Mouse (Mus musculus) MEL (cell line): ENCODE measurements around the gene Tax1bp1. TPM values are rescaled to one million over a fixed set of nuclear protein-coding genes. Genes with fewer than 3 reads are reported as not detected.
"Not testable (repeated sequence)": the region's sequence is repeated elsewhere in the genome, so short reads cannot be mapped to it uniquely, and the experiment has no call there.

Source experiments
- DNase-seq: peaks from one replicate; pipeline ENCODE4 v3.0.0; 2011; ENCODE audit warnings: low read depth, low spot score
- H3K27ac ChIP-seq: 2 replicates; pipeline ENCODE4 v1.5.1; 2012; ENCODE audit warnings: low read depth, mild to moderate bottlenecking, control low read depth, low read length, moderate library complexity; ENCODE audit not compliant: control insufficient read depth
- H3K27me3 ChIP-seq, 2 experiments: fragments of 150-350 bp in 1 of 2; sonication (generic) in 1 of 2; 2 replicates each; pipeline ENCODE4 v1.6.1; 2012; ENCODE audit warnings: low read length in 2 of 2, mild to moderate bottlenecking in 2 of 2, improper control_type of control experiment in 1 of 2, moderate library complexity in 1 of 2; ENCODE audit not compliant: insufficient read depth in 2 of 2, control insufficient read depth in 1 of 2
- H3K36me3 ChIP-seq, 2 experiments: 2 replicates each; pipeline ENCODE4 v1.6.1; 2012 to 2014; ENCODE audit warnings: low read length in 2 of 2, improper control_type of control experiment in 1 of 2, inconsistent platforms in 1 of 2, mild to moderate bottlenecking in 1 of 2; ENCODE audit not compliant: insufficient read depth in 2 of 2, control insufficient read depth in 1 of 2
- H3K4me1 ChIP-seq, 2 experiments: fragments of 150-350 bp in 1 of 2; sonication (generic) in 1 of 2; 2 replicates each; pipeline ENCODE4 v1.6.1; 2012; ENCODE audit warnings: low read length in 2 of 2, improper control_type of control experiment in 1 of 2, mild to moderate bottlenecking in 1 of 2; ENCODE audit not compliant: insufficient read depth in 2 of 2, control insufficient read depth in 1 of 2
- H3K4me3 ChIP-seq, 2 experiments: fragments of 150-350 bp in 1 of 2; sonication (generic) in 1 of 2; 2 replicates each; pipeline ENCODE4 v1.5.1; 2012; ENCODE audit warnings: low read depth in 2 of 2, low read length in 2 of 2, mild to moderate bottlenecking in 2 of 2, moderate library complexity in 2 of 2, control low read depth in 1 of 2, improper control_type of control experiment in 1 of 2; ENCODE audit not compliant: control insufficient read depth in 1 of 2, insufficient read depth in 1 of 2
- H3K79me2 ChIP-seq: 2 replicates; pipeline ENCODE4 v1.6.1; 2012; ENCODE audit warnings: mild to moderate bottlenecking, low read length, moderate library complexity; ENCODE audit not compliant: control insufficient read depth, poor library complexity, insufficient read depth
- H3K9ac ChIP-seq: 2 replicates; pipeline ENCODE4 v1.6.1; 2012; ENCODE audit warnings: low read depth, mild to moderate bottlenecking, control low read depth, low read length, moderate library complexity; ENCODE audit not compliant: control insufficient read depth, poor library complexity, severe bottlenecking
- H3K9me3 ChIP-seq: fragments of 150-350 bp; sonication (generic); replicated peaks from 2 replicates; pipeline ENCODE4 v1.6.1; 2012; ENCODE audit warnings: mild to moderate bottlenecking, low read length, improper control_type of control experiment, moderate library complexity; ENCODE audit not compliant: insufficient read depth
- CTCF ChIP-seq, 3 experiments: IDR thresholded peaks in 2 of 3; conservative IDR thresholded peaks in 1 of 3; 2 replicates each; pipeline ENCODE4 v1.5.1; 2011 to 2012; ENCODE audit warnings: low read length in 3 of 3, low read depth in 2 of 3, mild to moderate bottlenecking in 2 of 3, improper control_type of control experiment in 1 of 3, inconsistent platforms in 1 of 3, mixed read lengths in 1 of 3, moderate library complexity in 1 of 3; ENCODE audit not compliant: control insufficient read depth in 1 of 3, insufficient read depth in 1 of 3, poor library complexity in 1 of 3, severe bottlenecking in 1 of 3
- E2F4 ChIP-seq: IDR thresholded peaks from 2 replicates; pipeline ENCODE4 v1.6.1; 2011; ENCODE audit warnings: low read depth, low read length, improper control_type of control experiment, borderline replicate concordance
- ETS1 ChIP-seq: IDR thresholded peaks from 2 replicates; pipeline ENCODE4 v1.6.1; 2012; ENCODE audit warnings: low read depth, mild to moderate bottlenecking, inconsistent platforms, low read length, improper control_type of control experiment, moderate library complexity
- GATA1 ChIP-seq: IDR thresholded peaks from 2 replicates; pipeline ENCODE4 v1.6.1; 2011; ENCODE audit warnings: low read depth, low read length, improper control_type of control experiment
- KAT2A ChIP-seq: conservative IDR thresholded peaks from 2 replicates; pipeline ENCODE4 v1.6.1; 2012; ENCODE audit warnings: low read depth, low read length, improper control_type of control experiment, inconsistent platforms
- MAFK ChIP-seq: IDR thresholded peaks from 2 replicates; pipeline ENCODE4 v1.6.1; 2011; ENCODE audit warnings: low read depth, mild to moderate bottlenecking, low read length, improper control_type of control experiment, borderline replicate concordance
- MAX ChIP-seq: IDR thresholded peaks from 2 replicates; pipeline ENCODE4 v1.6.1; 2011; ENCODE audit warnings: low read length, improper control_type of control experiment
- MXI1 ChIP-seq: IDR thresholded peaks from 2 replicates; pipeline ENCODE4 v1.6.1; 2011; ENCODE audit warnings: mild to moderate bottlenecking, low read depth, low read length, improper control_type of control experiment
- MYB ChIP-seq: IDR thresholded peaks from 2 replicates; pipeline ENCODE4 v1.6.1; 2011; ENCODE audit warnings: mild to moderate bottlenecking, low read depth, low read length, improper control_type of control experiment
- NRF1 ChIP-seq: IDR thresholded peaks from 2 replicates; pipeline ENCODE4 v1.6.1; 2014; ENCODE audit warnings: low read depth, mild to moderate bottlenecking, inconsistent platforms, low read length, improper control_type of control experiment, moderate library complexity; ENCODE audit not compliant: poor library complexity, insufficient read depth, severe bottlenecking
- RAD21 ChIP-seq: IDR thresholded peaks from 2 replicates; pipeline ENCODE4 v1.6.1; 2011; ENCODE audit warnings: mild to moderate bottlenecking, low read depth, low read length, improper control_type of control experiment
- SIN3A ChIP-seq: IDR thresholded peaks from 2 replicates; pipeline ENCODE4 v1.6.1; 2012; ENCODE audit warnings: low read length, improper control_type of control experiment, inconsistent platforms
- UBTF ChIP-seq: IDR thresholded peaks from 2 replicates; pipeline ENCODE4 v1.6.1; 2012; ENCODE audit warnings: low read depth, mild to moderate bottlenecking, inconsistent platforms, low read length, improper control_type of control experiment, moderate library complexity, borderline replicate concordance; ENCODE audit not compliant: insufficient read depth
- ZC3H11A ChIP-seq: IDR thresholded peaks from 2 replicates; pipeline ENCODE4 v1.6.1; 2012; ENCODE audit warnings: low read depth, mild to moderate bottlenecking, inconsistent platforms, low read length, improper control_type of control experiment
- ZKSCAN1 ChIP-seq: IDR thresholded peaks from 2 replicates; pipeline ENCODE4 v1.6.1; 2012; ENCODE audit warnings: low read depth, mild to moderate bottlenecking, inconsistent platforms, low read length, improper control_type of control experiment, moderate library complexity
- polyA plus RNA-seq, 2 experiments: library from polyadenylated mRNA; stranded (reverse) in 1 of 2; unstranded in 1 of 2; fragments of >175 nt in 1 of 2; fragments of >200 nt in 1 of 2; gene quantifications; 2 replicates each; pipeline versions ENCODE4 v1.2.1 to v1.2.4; 2012; ENCODE audit warnings: low replicate concordance in 2 of 2, low read depth in 1 of 2; ENCODE audit not compliant: insufficient read length in 2 of 2, insufficient read depth in 1 of 2, missing spikeins in 1 of 2
- total RNA-seq: library from RNA; depleted of rRNA; stranded (reverse); fragments of 300-350 nt; gene quantifications from 2 replicates; pipeline ENCODE4 v1.2.3, GENCODE M21; 2012

Tax1bp1 gene
- total and polyA plus RNA-seq, 3 experiments: 39.8 to 45.6 TPM; not detected in 1

DNA sequence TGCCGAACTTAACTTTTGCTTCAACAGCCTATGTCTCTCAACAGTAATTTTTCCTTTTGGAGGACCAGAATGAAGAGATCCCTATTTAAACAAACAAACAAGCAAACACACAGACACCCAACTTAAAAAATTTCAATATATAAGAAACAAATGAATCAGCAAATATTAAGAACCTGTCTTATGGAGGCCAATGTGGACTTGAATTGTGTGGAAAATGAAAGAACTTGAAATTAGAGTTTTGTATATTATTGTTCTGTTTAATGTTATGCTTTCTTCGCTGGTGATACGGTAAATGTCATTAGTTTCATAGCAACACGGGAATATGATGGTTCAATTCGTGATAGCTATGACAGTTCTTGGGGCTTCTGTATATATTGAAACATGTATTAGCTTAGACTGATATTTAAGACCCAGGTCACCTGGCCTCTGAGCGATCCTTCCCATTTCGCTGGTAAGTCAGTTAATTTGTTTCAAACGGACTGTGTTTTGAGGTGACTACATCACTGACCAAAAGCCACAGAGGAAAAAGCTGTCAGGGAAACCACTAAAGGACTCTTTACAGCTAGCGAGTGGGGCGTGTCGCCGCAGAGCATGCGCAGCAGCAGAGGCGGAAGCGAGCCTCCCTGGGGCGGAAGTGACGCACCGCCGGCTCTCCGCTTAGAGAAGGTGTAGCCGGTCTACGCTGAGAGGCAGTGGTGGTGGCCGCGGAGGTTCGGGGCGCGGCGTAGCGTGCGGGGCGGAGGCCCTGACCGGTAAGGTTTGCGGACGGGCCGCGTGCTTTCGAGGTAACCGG, at the start of gene Tax1bp1 (continued):
- TF ChIP-seq MAFK (peak; percentile 57; the same call in 1 of the 2 replicates), GATA1 (no peak), MXI1 (peak; percentile 67), RAD21 (no peak), MAX (peak; percentile 33; the same call in 1 of the 2 replicates)

DNA sequence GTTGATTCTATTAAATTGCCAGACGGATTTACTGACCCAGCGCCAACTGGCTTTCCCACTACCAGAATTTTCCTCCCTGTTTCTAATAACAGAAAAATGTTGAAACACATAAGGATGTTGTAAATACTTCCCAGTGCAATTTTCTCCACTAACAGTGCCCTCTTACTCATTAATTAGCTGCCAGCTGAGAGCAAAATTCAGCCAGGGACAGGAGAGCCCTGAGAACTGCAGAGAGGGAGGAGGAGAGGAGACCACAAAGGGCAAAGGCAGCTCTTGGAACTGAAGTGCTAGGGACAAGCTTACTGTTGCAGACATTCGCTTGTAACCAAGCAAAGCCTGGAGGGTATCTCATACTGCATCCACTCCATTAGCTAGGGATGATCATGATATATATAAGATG, 45.9 kb upstream of the Tax1bp1 start:
- no peak overlapping the region for H3K27ac ChIP-seq
- no peak overlapping the region for H3K9ac ChIP-seq
- H3K36me3 ChIP-seq: no peaks in the 10 kb centered on the region
- no peaks in the 10 kb centered on the region for H3K9me3 ChIP-seq
- TF ChIP-seq ETS1 (no peak), CTCF (IDR thresholded peaks at IDR 0.05 in 2 of 3, conservative IDR thresholded peaks at IDR 0.05 in 1 of 3; ENCODE audit: control insufficient read depth in 1 of 3, insufficient read depth in 1 of 3, low read depth in 2 of 3, low read length in 3 of 3, poor library complexity in 1 of 3, severe bottlenecking in 1 of 3) (no peak), RAD21 (no peak), MAX (no peak), ZKSCAN1 (no peak), ZC3H11A (no peak)
- TF ChIP-seq, all 39 proteins: peak for 0
- H3K4me3 ChIP-seq: no peak overlapping the region
- no peaks in the 10 kb centered on the region for H3K79me2 ChIP-seq
- H3K27me3 ChIP-seq: peaks cover 2% of the 10 kb centered on the region in 2 experiments; a peak in 2 of 4 replicates
- no peak for DNase-seq
- no peaks in the 10 kb centered on the region for H3K4me1 ChIP-seq

GRCm38 (mm10) chr6:52669878-52670277, 43.7 kb upstream of the Tax1bp1 start:
- not testable (repeated sequence) for H3K79me2 ChIP-seq, H3K4me1 ChIP-seq, H3K27me3 ChIP-seq, H3K9me3 ChIP-seq, H3K27ac ChIP-seq, H3K36me3 ChIP-seq, H3K4me3 ChIP-seq, H3K9ac ChIP-seq, DNase-seq

DNA sequence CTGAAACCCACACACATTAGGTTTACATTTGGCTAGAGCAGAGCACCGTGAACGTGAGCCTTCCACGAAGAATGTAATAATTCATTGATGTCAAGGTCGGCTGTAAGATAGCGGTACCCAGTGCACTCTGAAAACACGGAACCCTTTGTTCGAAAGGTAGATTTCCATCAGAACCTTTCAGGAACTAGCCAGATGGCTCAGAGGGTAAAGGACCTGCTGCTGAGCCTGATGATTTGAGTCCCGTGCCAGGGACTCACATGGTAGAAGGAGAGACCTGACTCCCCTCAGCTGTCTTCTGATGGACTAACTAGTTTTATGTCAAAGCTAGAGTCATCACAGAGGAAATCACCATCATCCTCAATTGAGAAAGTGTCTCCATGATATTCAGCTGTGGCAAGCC, 41.7 kb upstream of the Tax1bp1 start:
- Histone ChIP-seq H3K4me1 (peaks cover 0 to 5% of the 10 kb centered on the region in 2 experiments; a peak in 2 of 4 replicates), H3K36me3 (no peaks in the 10 kb centered on the region; a peak in 1 of 4 replicates), H3K9me3 (no peaks in the 10 kb centered on the region), H3K27me3 (peaks cover 2% of the 10 kb centered on the region in 2 experiments; a peak in 2 of 4 replicates), H3K27ac (no peak overlapping the region), H3K79me2 (no peaks in the 10 kb centered on the region), H3K4me3 (no peak overlapping the region), H3K9ac (no peak overlapping the region)
- no peak for DNase-seq
- no peak for TF ChIP-seq NRF1
- no peak for TF ChIP-seq CTCF (IDR thresholded peaks at IDR 0.05 in 2 of 3, conservative IDR thresholded peaks at IDR 0.05 in 1 of 3; ENCODE audit: control insufficient read depth in 1 of 3, insufficient read depth in 1 of 3, low read depth in 2 of 3, low read length in 3 of 3, poor library complexity in 1 of 3, severe bottlenecking in 1 of 3)
- no peak for TF ChIP-seq SIN3A
- no peak for TF ChIP-seq KAT2A
- TF ChIP-seq MYB: no peak
- TF ChIP-seq UBTF: no peak
- TF ChIP-seq MAX: no peak
- TF ChIP-seq E2F4: no peak
